Mouse (Mus musculus): ENCODE results near the gene Ncoa7.

- TF ChIP-seq CTCF (IDR thresholded peaks at IDR 0.05) (no peak), EP300 (IDR thresholded peaks at IDR 0.05) (peak; percentile 54)
These were observed 27.6 kb downstream of the Ncoa7 start for GRCm38 (mm10) chr10:30775568-30775967.
